Mouse (Mus musculus): ENCODE data around the gene Kdm5a. TPM values are rescaled to one million over a fixed set of nuclear protein-coding genes. Genes with fewer than 3 reads are reported as not detected.
A peak's percentile ranks its signal among the peaks of the same experiment; 100 is the strongest.

Kdm5a gene
- polyA plus RNA-seq, 1 experiment from 2014 or later = 38.6 TPM

GRCm38 (mm10) chr6:120465393-120465792, 101.5 kb downstream of the Kdm5a start:
- Histone ChIP-seq H3K36me3 (no peaks in the 10 kb centered on the region), H3K27ac (no peak overlapping the region), H3K9me3 (no peaks in the 10 kb centered on the region), H3K4me3 (replicated peaks) (no peak overlapping the region), H3K27me3 (replicated peaks) (peaks cover 17% of the 10 kb centered on the region), H3K9ac (no peak overlapping the region), H3K4me2 (no peak overlapping the region), H3K4me1 (peaks cover 11% of the 10 kb centered on the region)
- ATAC-seq (ENCODE audit: insufficient read depth, low FRiP score, low read depth) = no peak
- 44% methylated on average over 4 of the region's 4 CpGs for WGBS

- Histone ChIP-seq H3K27ac (no peak overlapping the region), H3K27me3 (replicated peaks) (peaks cover 11% of the 10 kb centered on the region), H3K9ac (no peak overlapping the region), H3K9me3 (no peaks in the 10 kb centered on the region), H3K4me3 (replicated peaks) (no peak overlapping the region), H3K4me2 (no peak overlapping the region), H3K36me3 (no peaks in the 10 kb centered on the region), H3K4me1 (peaks cover 11% of the 10 kb centered on the region)
- 72% methylated on average over 10 of the region's 10 CpGs for WGBS
- ATAC-seq (ENCODE audit: insufficient read depth, low FRiP score, low read depth) = no peak
Measured at GRCm38 (mm10) chr6:120466609-120467329, 102.8 kb downstream of the Kdm5a start.

GRCm38 (mm10) chr6:120468259-120468658, 104.3 kb downstream of the Kdm5a start:
- H3K4me2 ChIP-seq = no peak overlapping the region
- 91% methylated on average over 4 of the region's 4 CpGs for WGBS
- H3K4me3 ChIP-seq (replicated peaks) = no peak overlapping the region
- no peaks in the 10 kb centered on the region for H3K9me3 ChIP-seq
- peaks cover 10% of the 10 kb centered on the region for H3K4me1 ChIP-seq
- H3K9ac ChIP-seq = no peak overlapping the region
- H3K27me3 ChIP-seq (replicated peaks) = peaks cover 9% of the 10 kb centered on the region
- ATAC-seq (ENCODE audit: insufficient read depth, low FRiP score, low read depth) = no peak
- no peak overlapping the region for H3K27ac ChIP-seq
- H3K36me3 ChIP-seq = no peaks in the 10 kb centered on the region

- H3K27me3 ChIP-seq (replicated peaks) = peaks cover 3% of the 10 kb centered on the region; the same call in 1 of the 2 replicates
- no peak overlapping the region for H3K4me3 ChIP-seq (replicated peaks)
- no peak for ATAC-seq (ENCODE audit: insufficient read depth, low FRiP score, low read depth)
- H3K27ac ChIP-seq = no peak overlapping the region
- WGBS = 68% methylated on average over 3 of the region's 3 CpGs
- no peaks in the 10 kb centered on the region; the same call in 1 of the 2 replicates for H3K4me1 ChIP-seq
- no peak overlapping the region for H3K9ac ChIP-seq
- H3K9me3 ChIP-seq = no peaks in the 10 kb centered on the region
- no peak overlapping the region for H3K4me2 ChIP-seq
- no peaks in the 10 kb centered on the region for H3K36me3 ChIP-seq
Measured at GRCm38 (mm10) chr6:120469268-120469667, 105.3 kb downstream of the Kdm5a start.

- Histone ChIP-seq H3K4me3 (replicated peaks) (no peak overlapping the region), H3K4me2 (no peak overlapping the region), H3K27ac (no peak overlapping the region), H3K9me3 (no peaks in the 10 kb centered on the region), H3K36me3 (no peaks in the 10 kb centered on the region), H3K27me3 (replicated peaks) (peaks cover 3% of the 10 kb centered on the region; the same call in 1 of the 2 replicates), H3K9ac (no peak overlapping the region), H3K4me1 (no peaks in the 10 kb centered on the region)
- ATAC-seq (ENCODE audit: insufficient read depth, low FRiP score, low read depth) = no peak
Measured at GRCm38 (mm10) chr6:120469770-120470169, 105.8 kb downstream of the Kdm5a start.

- no peak for ATAC-seq (ENCODE audit: insufficient read depth, low FRiP score, low read depth)
- Histone ChIP-seq H3K4me2 (no peak overlapping the region), H3K9me3 (no peaks in the 10 kb centered on the region), H3K36me3 (no peaks in the 10 kb centered on the region), H3K4me3 (replicated peaks) (no peak overlapping the region), H3K27ac (no peak overlapping the region), H3K4me1 (no peaks in the 10 kb centered on the region), H3K9ac (no peak overlapping the region), H3K27me3 (replicated peaks) (no peaks in the 10 kb centered on the region)
- 73% methylated on average over 1 of the region's 1 CpGs for WGBS
Measured at GRCm38 (mm10) chr6:120470666-120471065, 106.7 kb downstream of the Kdm5a start.

GRCm38 (mm10) chr6:120471991-120472441, 108.1 kb downstream of the Kdm5a start:
- ATAC-seq (ENCODE audit: insufficient read depth, low FRiP score, low read depth) = no peak
- WGBS = 36% methylated on average over 5 of the region's 5 CpGs
- Histone ChIP-seq H3K27me3 (replicated peaks) (no peaks in the 10 kb centered on the region), H3K9me3 (no peaks in the 10 kb centered on the region), H3K4me2 (no peak overlapping the region), H3K36me3 (no peaks in the 10 kb centered on the region), H3K4me1 (no peaks in the 10 kb centered on the region), H3K27ac (no peak overlapping the region), H3K4me3 (replicated peaks) (no peak overlapping the region), H3K9ac (no peak overlapping the region)

- H3K9ac ChIP-seq = no peak overlapping the region
- no peaks in the 10 kb centered on the region for H3K9me3 ChIP-seq
- no peak for ATAC-seq (ENCODE audit: insufficient read depth, low FRiP score, low read depth)
- H3K27ac ChIP-seq = no peak overlapping the region
- no peaks in the 10 kb centered on the region for H3K4me1 ChIP-seq
- H3K36me3 ChIP-seq = no peaks in the 10 kb centered on the region
- no peak overlapping the region for H3K4me2 ChIP-seq
- 37% methylated on average over 8 of the region's 8 CpGs for WGBS
- no peaks in the 10 kb centered on the region for H3K27me3 ChIP-seq (replicated peaks)
- H3K4me3 ChIP-seq (replicated peaks) = no peak overlapping the region
Measured at GRCm38 (mm10) chr6:120472455-120473140, 108.7 kb downstream of the Kdm5a start.

- Histone ChIP-seq H3K4me2 (no peak overlapping the region), H3K27me3 (replicated peaks) (no peaks in the 10 kb centered on the region), H3K4me3 (replicated peaks) (no peak overlapping the region), H3K36me3 (no peaks in the 10 kb centered on the region), H3K9me3 (no peaks in the 10 kb centered on the region), H3K4me1 (no peaks in the 10 kb centered on the region), H3K9ac (no peak overlapping the region), H3K27ac (no peak overlapping the region)
- ATAC-seq (ENCODE audit: insufficient read depth, low FRiP score, low read depth) = no peak
- WGBS = 43% methylated on average over 5 of the region's 5 CpGs
Measured at GRCm38 (mm10) chr6:120473427-120473826, 109.5 kb downstream of the Kdm5a start.

GRCm38 (mm10) chr6:120475288-120475687, 111.4 kb downstream of the Kdm5a start:
- no peaks in the 10 kb centered on the region for H3K9me3 ChIP-seq
- ATAC-seq (ENCODE audit: insufficient read depth, low FRiP score, low read depth) = peak; percentile 76
- 66% methylated on average over 8 of the region's 8 CpGs for WGBS
- no peak overlapping the region for H3K27ac ChIP-seq
- no peaks in the 10 kb centered on the region for H3K4me1 ChIP-seq
- H3K4me3 ChIP-seq (replicated peaks) = no peak overlapping the region
- H3K36me3 ChIP-seq = no peaks in the 10 kb centered on the region
- no peak overlapping the region for H3K4me2 ChIP-seq
- no peaks in the 10 kb centered on the region for H3K27me3 ChIP-seq (replicated peaks)
- H3K9ac ChIP-seq = no peak overlapping the region

- ATAC-seq (ENCODE audit: insufficient read depth, low FRiP score, low read depth) = no peak
- 80% methylated on average over 2 of the region's 2 CpGs for WGBS
- H3K9me3 ChIP-seq = no peaks in the 10 kb centered on the region
Measured at GRCm38 (mm10) chr6:120479302-120479701, 115.4 kb downstream of the Kdm5a start.

GRCm38 (mm10) chr6:120480361-120480760, 116.4 kb downstream of the Kdm5a start:
- H3K9ac ChIP-seq = no peak overlapping the region
- no peak overlapping the region for H3K27ac ChIP-seq
- H3K4me1 ChIP-seq = no peaks in the 10 kb centered on the region
- H3K36me3 ChIP-seq = 0 out of 2 replicates have a peak, but pooled peaks cover 4% of the 10 kb centered on the region
- no peak overlapping the region for H3K4me2 ChIP-seq
- H3K9me3 ChIP-seq = no peaks in the 10 kb centered on the region
- H3K27me3 ChIP-seq (replicated peaks) = no peaks in the 10 kb centered on the region
- ATAC-seq (ENCODE audit: insufficient read depth, low FRiP score, low read depth) = no peak
- H3K4me3 ChIP-seq (replicated peaks) = no peak overlapping the region
- 87% methylated on average over 5 of the region's 5 CpGs for WGBS

More at GRCm38 (mm10) chr6:120479302-120479701, 115.4 kb downstream of the Kdm5a start:
- Histone ChIP-seq H3K27me3 (replicated peaks) (no peaks in the 10 kb centered on the region), H3K27ac (no peak overlapping the region), H3K9ac (no peak overlapping the region), H3K4me1 (no peaks in the 10 kb centered on the region), H3K4me3 (replicated peaks) (no peak overlapping the region), H3K36me3 (0 out of 2 replicates have a peak, but pooled peaks cover 4% of the 10 kb centered on the region), H3K4me2 (no peak overlapping the region)

Measured in stomach, embryonic 15.5 days (tissue).